Mouse (Mus musculus) cerebellum, adult 8-10 months (tissue): ENCODE measurements around the gene Arl3.
"Not testable (repeated sequence)": the region's sequence is repeated elsewhere in the genome, so short reads cannot be mapped to it uniquely, and the experiment has no call there.

Source experiments
- DNase-seq: peaks from one replicate; pipeline ENCODE4 v3.0.0; 2022

Gene Arl3

GRCm38 (mm10) chr19:46587823-46588508, 15.0 kb upstream of the Arl3 start:
- DNase-seq = peak; percentile 88

- no peak for DNase-seq
Observed at GRCm38 (mm10) chr19:46575196-46575595, 2.2 kb upstream of the Arl3 start.

GRCm38 (mm10) chr19:46573990-46574389, 992 bp upstream of the Arl3 start:
- DNase-seq = no peak

GRCm38 (mm10) chr19:46572548-46572947, 450 bp downstream of the Arl3 start:
- DNase-seq = no peak

GRCm38 (mm10) chr19:46571878-46572244, 1.1 kb downstream of the Arl3 start:
- DNase-seq = no peak

- not testable (repeated sequence) for DNase-seq
Observed at GRCm38 (mm10) chr19:46571211-46571877, 1.7 kb downstream of the Arl3 start.

- no peak for DNase-seq
Observed at GRCm38 (mm10) chr19:46564043-46564462, 8.9 kb downstream of the Arl3 start.

- DNase-seq = no peak
Observed at GRCm38 (mm10) chr19:46563603-46564002, 9.4 kb downstream of the Arl3 start.

GRCm38 (mm10) chr19:46562581-46563515, 10.2 kb downstream of the Arl3 start:
- peak; percentile 65 for DNase-seq

- DNase-seq = peak; percentile 74
Observed at GRCm38 (mm10) chr19:46562132-46562531, 10.9 kb downstream of the Arl3 start.

GRCm38 (mm10) chr19:46558631-46559030, 14.4 kb downstream of the Arl3 start:
- DNase-seq = peak; percentile 58

- DNase-seq = no peak
Observed at GRCm38 (mm10) chr19:46558009-46558408, 15.0 kb downstream of the Arl3 start.

- no peak for DNase-seq
Observed at GRCm38 (mm10) chr19:46553541-46553955, 19.4 kb downstream of the Arl3 start.

GRCm38 (mm10) chr19:46552496-46552895, 20.5 kb downstream of the Arl3 start:
- DNase-seq = no peak

- DNase-seq = no peak
Observed at GRCm38 (mm10) chr19:46550385-46550784, 22.6 kb downstream of the Arl3 start.

GRCm38 (mm10) chr19:46548110-46548509, 24.9 kb downstream of the Arl3 start:
- no peak for DNase-seq

- no peak for DNase-seq
Observed at GRCm38 (mm10) chr19:46547565-46547964, 25.4 kb downstream of the Arl3 start.

GRCm38 (mm10) chr19:46542750-46543149, 30.2 kb downstream of the Arl3 start:
- no peak for DNase-seq

GRCm38 (mm10) chr19:46538213-46538612, 34.8 kb downstream of the Arl3 start:
- no peak for DNase-seq

- no peak for DNase-seq
Observed at GRCm38 (mm10) chr19:46537357-46537756, 35.6 kb downstream of the Arl3 start.

GRCm38 (mm10) chr19:46534542-46535098, 38.4 kb downstream of the Arl3 start:
- no peak for DNase-seq

- no peak for DNase-seq
Observed at GRCm38 (mm10) chr19:46533525-46533924, 39.5 kb downstream of the Arl3 start.

- DNase-seq = no peak
Observed at GRCm38 (mm10) chr19:46533066-46533465, 39.9 kb downstream of the Arl3 start.
